Mouse (Mus musculus) heart, adult 2 months (tissue): ENCODE data around the gene Plcd4.
A peak's percentile ranks its signal among the peaks of the same experiment; 100 is the strongest.

Experiments
- CTCF ChIP-seq: fragments of 200-600 bp; IDR thresholded peaks from 2 replicates; pipeline ENCODE4 v1.8.1; 2022; ENCODE audit warnings: antibody characterized with exemption, mild to moderate bottlenecking, moderate library complexity
- EP300 ChIP-seq: fragments of 200-500 bp; IDR thresholded peaks from 2 replicates; pipeline ENCODE4 v1.6.1; 2011; ENCODE audit warnings: low read depth, low read length, control low read depth; ENCODE audit not compliant: insufficient read depth
- POLR2A ChIP-seq: fragments of 200-500 bp; IDR thresholded peaks from 2 replicates; pipeline ENCODE4 v1.6.1; 2011; ENCODE audit warnings: mild to moderate bottlenecking, low read depth, low read length, control low read depth; ENCODE audit not compliant: insufficient read depth

DNA sequence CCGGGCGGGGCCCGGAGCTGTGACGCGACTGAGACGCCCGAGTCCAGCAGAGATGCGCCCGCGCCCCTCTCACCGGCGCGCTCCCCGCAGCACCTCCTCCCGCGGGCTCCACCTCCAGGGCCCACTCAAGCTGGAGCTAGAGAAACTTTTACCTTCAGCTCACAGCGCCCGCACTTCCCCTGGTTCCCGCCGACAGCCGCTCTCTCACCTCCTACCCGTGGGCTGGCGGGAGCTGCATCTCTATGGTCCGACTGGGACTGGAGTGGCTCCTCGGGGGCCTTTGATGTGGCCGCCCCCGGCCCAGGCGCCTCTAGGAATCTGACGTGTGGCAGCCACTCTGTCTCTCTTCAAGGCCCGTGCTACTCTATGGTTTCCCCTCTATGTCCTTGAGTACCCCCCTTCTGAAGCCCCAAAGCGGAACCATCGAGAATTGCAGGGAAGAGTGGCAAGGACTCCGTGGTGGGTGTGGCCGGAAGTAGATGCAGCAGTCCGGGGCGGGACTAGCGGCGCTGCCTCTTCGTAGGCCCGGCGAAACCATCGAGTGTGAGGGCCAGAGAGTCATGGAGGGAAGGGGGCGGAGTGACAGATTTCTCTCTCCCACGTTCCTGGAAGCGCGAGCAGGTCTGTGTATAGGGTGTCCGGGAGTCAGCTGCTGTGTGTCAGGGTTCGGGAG, 45.2 kb downstream of the Plcd4 start, which contains the start of the genes Zfp142 and Bcs1l:
- peak; percentile 41 for TF ChIP-seq CTCF
- TF ChIP-seq POLR2A, result peak; percentile 57
- 0 out of 2 replicates have a peak, but pooled peaks have one; percentile 34 for TF ChIP-seq EP300
